Mouse (Mus musculus) kidney, postnatal 0 days (tissue): Measurements from ENCODE around the gene Orc5. TPM values are rescaled to one million over a fixed set of nuclear protein-coding genes. Genes with fewer than 3 reads are reported as not detected.
"Not testable (repeated sequence)": the region's sequence is repeated elsewhere in the genome, so short reads cannot be mapped to it uniquely, and the experiment has no call there.

ENCODE experiments used
- ATAC-seq: fragments of 200-750 bp; cut with Nextera tagmentation; replicated peaks from 2 replicates; pipeline ENCODE4 v1.8.0; 2017; ENCODE audit warnings: low read depth, moderate number of reproducible peaks, moderate TSS enrichment, moderate library complexity; ENCODE audit not compliant: low FRiP score
- DNase-seq: peaks from one replicate; pipeline ENCODE4 v3.0.0-alpha.2; 2016; ENCODE audit warnings: low spot score
- H3K27ac ChIP-seq: fragments of 300-500 bp; sonication (generic); 2 replicates; pipeline ENCODE4 v1.5.1; 2014; ENCODE audit warnings: mild to moderate bottlenecking
- H3K27me3 ChIP-seq: fragments of 300-500 bp; sonication (generic); 2 replicates; pipeline ENCODE4 v1.6.1; 2014; ENCODE audit warnings: low read length, mixed read lengths; ENCODE audit not compliant: insufficient read depth
- H3K36me3 ChIP-seq: fragments of 300-500 bp; sonication (generic); 2 replicates; pipeline ENCODE4 v1.6.1; 2014; ENCODE audit warnings: low read length, mixed read lengths; ENCODE audit not compliant: insufficient read depth
- H3K4me1 ChIP-seq: fragments of 300-500 bp; sonication (generic); replicated peaks from 2 replicates; pipeline ENCODE4 v1.6.1; 2014; ENCODE audit warnings: antibody characterized with exemption, low read length, mixed read lengths; ENCODE audit not compliant: insufficient read depth
- H3K4me2 ChIP-seq: fragments of 300-500 bp; sonication (generic); 2 replicates; pipeline ENCODE4 v1.6.1; 2014; ENCODE audit warnings: mild to moderate bottlenecking, low read length, moderate library complexity, mixed read lengths
- H3K4me3 ChIP-seq: fragments of 300-500 bp; sonication (generic); replicated peaks from 2 replicates; pipeline ENCODE4 v1.5.1; 2014; ENCODE audit warnings: low read depth, low read length
- H3K9ac ChIP-seq: fragments of 300-500 bp; sonication (generic); 2 replicates; pipeline ENCODE4 v1.6.1; 2014; ENCODE audit warnings: low read depth, low read length
- H3K9me3 ChIP-seq: fragments of 300-500 bp; sonication (generic); replicated peaks from 2 replicates; pipeline ENCODE4 v1.6.1; 2016; ENCODE audit warnings: low read length, inconsistent platforms, mixed read lengths
- CTCF ChIP-seq: IDR thresholded peaks from 2 replicates; pipeline ENCODE4 v1.5.1; 2016; ENCODE audit warnings: antibody characterized with exemption, low read depth, mild to moderate bottlenecking, moderate library complexity
- WGBS: fragments of 180-500 bp; shearing (Covaris S2); extraction: QIAGEN DNeasy Blood & Tissue Kit; methylation state at CpG from one replicate; pipeline ENCODE4 v1.1.7; 2014; 5-methylcytosine and 5-hydroxymethylcytosine counted together
- polyA plus RNA-seq: library from polyadenylated mRNA; unstranded; fragments of >200 nt; fragmentation: Nextera tagmentation; extraction: Ambion mirVana; gene quantifications from 2 replicates; pipeline ENCODE4 v1.2.1, GENCODE M21; 2015

The Orc5 gene
- polyA plus RNA-seq, 1 experiment from 2014 or later = 37.6 TPM

DNA sequence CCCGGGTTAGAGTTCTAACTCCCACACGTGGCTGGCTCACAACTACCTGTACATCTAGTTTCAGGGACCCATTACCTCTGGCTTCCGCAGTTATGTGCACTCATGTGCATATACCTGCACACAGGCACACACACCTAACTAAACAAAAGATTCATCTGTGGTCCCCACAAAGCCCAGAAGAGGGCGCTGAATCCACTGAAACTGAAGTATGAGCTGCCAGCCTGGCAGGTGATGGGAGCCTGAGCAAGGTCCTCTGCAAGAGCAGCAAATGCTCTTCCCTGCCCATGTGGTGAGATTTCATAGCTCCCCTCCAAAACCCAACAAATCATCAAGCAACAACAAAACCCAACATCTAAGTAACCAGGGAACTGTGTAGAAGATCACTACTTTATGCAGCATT is 61.1 kb downstream of the Orc5 start:
- TF ChIP-seq CTCF = peak; percentile 48

DNA sequence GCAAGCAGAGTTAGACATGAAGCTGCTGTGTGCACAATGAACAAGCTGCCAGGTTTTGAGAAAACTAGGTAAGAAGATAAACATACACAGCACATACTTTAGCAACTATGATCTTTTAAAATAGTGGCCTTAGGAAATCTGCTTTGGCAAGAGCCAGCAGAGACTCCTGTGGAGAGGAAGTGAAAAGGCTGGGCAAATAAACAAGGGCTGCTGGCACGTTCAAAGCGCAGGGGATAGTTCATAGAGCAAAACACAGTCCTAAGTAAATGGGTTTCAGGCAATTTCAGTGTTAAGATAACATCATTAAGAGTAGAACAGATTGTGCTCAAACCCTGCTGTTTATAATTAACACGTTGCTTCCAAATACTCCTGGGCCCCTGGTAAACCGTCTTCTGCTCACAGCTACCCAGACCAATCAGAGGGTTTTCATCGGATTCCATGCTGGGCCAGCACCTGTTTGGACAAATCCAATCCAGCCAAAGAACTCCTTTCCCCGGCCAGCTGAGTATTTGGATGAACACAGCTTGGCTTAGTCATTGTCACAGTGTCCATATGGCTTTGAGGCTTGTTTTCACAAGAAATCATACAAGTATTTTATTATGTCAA is 63.5 kb downstream of the Orc5 start:
- H3K4me2 ChIP-seq = no peak overlapping the region
- H3K4me3 ChIP-seq = no peak overlapping the region
- no peaks in the 10 kb centered on the region for H3K27me3 ChIP-seq
- no peak overlapping the region for H3K9ac ChIP-seq
- 0 out of 2 replicates have a peak, but pooled peaks cover 11% of the 10 kb centered on the region for H3K36me3 ChIP-seq
- DNase-seq = no peak
- 71% methylated on average over 6 of the region's 6 CpGs for WGBS
- no peak for ATAC-seq
- no peak overlapping the region for H3K27ac ChIP-seq
- no peaks in the 10 kb centered on the region for H3K9me3 ChIP-seq
- no peak for TF ChIP-seq CTCF
- H3K4me1 ChIP-seq = no peaks in the 10 kb centered on the region

More for the DNA sequence above, 61.1 kb downstream of the Orc5 start:
- no peak for DNase-seq
- Histone ChIP-seq H3K27me3 (no peaks in the 10 kb centered on the region), H3K9me3 (no peaks in the 10 kb centered on the region), H3K36me3 (0 out of 2 replicates have a peak, but pooled peaks cover 11% of the 10 kb centered on the region), H3K9ac (no peak overlapping the region), H3K4me1 (no peaks in the 10 kb centered on the region), H3K4me3 (no peak overlapping the region), H3K4me2 (no peak overlapping the region), H3K27ac (no peak overlapping the region)
- WGBS = 72% methylated on average over 4 of the region's 4 CpGs
- ATAC-seq = no peak

DNA sequence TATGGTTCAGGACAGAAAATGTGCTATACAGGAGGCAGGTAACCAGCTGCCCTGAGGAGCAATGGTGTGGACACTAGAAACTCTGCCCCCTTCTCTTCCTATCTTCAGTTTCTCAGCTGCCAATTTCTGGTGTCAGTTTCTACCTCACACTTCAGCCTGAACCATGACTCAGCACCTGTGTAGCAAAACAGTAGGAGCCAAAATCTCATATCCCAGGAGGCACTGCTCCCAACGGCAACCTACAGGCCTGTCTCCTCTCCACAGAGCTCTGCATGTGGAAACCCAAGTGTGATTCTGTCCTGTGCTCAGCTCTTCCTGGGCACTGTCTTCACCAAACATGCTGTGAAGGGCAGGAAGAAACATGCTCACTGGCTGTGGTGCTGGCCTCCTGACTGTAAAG is 64.5 kb downstream of the Orc5 start:
- TF ChIP-seq CTCF = no peak
- Histone ChIP-seq H3K4me1 (no peaks in the 10 kb centered on the region), H3K4me3 (no peak overlapping the region), H3K36me3 (0 out of 2 replicates have a peak, but pooled peaks cover 11% of the 10 kb centered on the region), H3K9me3 (no peaks in the 10 kb centered on the region), H3K27ac (no peak overlapping the region), H3K4me2 (no peak overlapping the region), H3K9ac (no peak overlapping the region), H3K27me3 (no peaks in the 10 kb centered on the region)
- 79% methylated on average over 1 of the region's 1 CpGs for WGBS
- ATAC-seq (no peak), DNase-seq (no peak)

DNA sequence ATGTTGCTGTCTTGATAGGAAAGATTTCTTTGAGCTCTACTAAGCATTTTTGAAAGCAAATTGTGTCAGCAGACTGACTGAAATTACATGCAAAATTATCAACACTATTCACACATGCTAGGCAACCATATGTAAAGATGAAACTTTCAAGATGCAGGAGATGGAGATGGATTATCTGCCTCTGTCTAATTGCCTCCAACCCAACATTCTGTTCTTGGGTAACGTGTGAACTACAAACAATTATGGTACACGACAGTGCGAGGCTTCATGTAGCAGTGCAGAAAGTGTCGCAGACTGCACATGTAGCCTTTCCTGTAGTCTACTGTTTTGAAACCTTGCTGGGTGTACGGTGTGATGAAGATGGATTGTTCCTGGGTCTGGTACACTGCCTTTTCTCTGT is 67.7 kb downstream of the Orc5 start:
- WGBS = 86% methylated on average over 5 of the region's 5 CpGs
- ATAC-seq = no peak
- no peak for DNase-seq

DNA sequence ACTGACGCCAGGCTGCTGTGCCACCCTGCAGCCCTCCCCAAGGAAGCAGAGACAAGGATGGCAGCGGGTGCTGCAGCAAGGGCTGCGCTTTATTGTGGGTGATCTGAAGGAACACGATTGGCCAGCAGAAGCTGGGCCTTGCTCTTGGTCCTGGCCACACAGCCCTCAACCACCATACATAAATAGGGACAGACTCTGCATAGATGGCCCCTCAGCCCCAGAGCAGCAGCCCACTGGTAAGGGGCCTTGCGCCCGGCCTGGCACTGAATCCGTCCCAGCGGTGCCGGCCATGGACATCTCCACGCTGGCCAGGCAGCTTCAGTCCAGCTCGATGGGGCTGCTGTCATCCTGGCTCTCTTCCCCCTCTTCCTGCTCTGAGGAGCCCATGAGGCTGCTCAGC is 77.8 kb downstream of the Orc5 start:
- H3K27ac ChIP-seq, H3K9me3 ChIP-seq, H3K36me3 ChIP-seq, H3K9ac ChIP-seq, H3K4me2 ChIP-seq, DNase-seq, H3K4me3 ChIP-seq, H3K27me3 ChIP-seq, H3K4me1 ChIP-seq, ATAC-seq: not testable (repeated sequence)
- 91% methylated on average over 6 of the region's 11 CpGs for WGBS

More for the DNA sequence above, 67.7 kb downstream of the Orc5 start:
- Histone ChIP-seq H3K4me2 (no peak overlapping the region), H3K4me1 (no peaks in the 10 kb centered on the region), H3K4me3 (no peak overlapping the region), H3K9ac (no peak overlapping the region), H3K36me3 (0 out of 2 replicates have a peak, but pooled peaks cover 11% of the 10 kb centered on the region), H3K9me3 (no peaks in the 10 kb centered on the region), H3K27me3 (no peaks in the 10 kb centered on the region), H3K27ac (no peak overlapping the region)
- no peak for TF ChIP-seq CTCF

DNA sequence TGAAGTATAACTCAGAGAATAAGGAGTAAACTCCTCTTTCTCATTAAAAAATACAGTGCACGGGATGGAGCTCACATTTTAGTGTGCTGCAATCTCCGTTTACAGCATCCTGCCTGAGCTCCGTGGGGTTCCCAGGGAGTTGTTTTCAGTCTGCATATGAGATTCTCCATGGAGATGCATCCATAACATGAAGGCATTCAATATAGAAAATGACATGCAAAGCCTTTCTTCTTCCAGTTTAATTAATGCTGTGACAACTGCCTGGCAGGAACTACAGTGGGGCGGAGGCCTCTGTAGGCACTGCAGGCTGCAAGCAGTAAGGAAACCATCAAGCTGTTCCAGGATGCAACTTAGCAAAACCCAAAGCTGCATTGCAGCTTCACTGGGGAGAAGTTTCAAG is 79.0 kb downstream of the Orc5 start:
- no peaks in the 10 kb centered on the region for H3K27me3 ChIP-seq
- H3K4me3 ChIP-seq = no peak overlapping the region
- no peak for ATAC-seq
- no peaks in the 10 kb centered on the region for H3K4me1 ChIP-seq
- H3K9ac ChIP-seq = no peak overlapping the region
- no peak for DNase-seq
- no peak for TF ChIP-seq CTCF
- no peak overlapping the region for H3K27ac ChIP-seq
- H3K9me3 ChIP-seq = no peaks in the 10 kb centered on the region
- H3K36me3 ChIP-seq = no peaks in the 10 kb centered on the region
- WGBS = 72% methylated on average over 4 of the region's 4 CpGs
- H3K4me2 ChIP-seq = no peak overlapping the region
